Mouse (Mus musculus) C2C12 (cell line): ENCODE results near the gene Gm7073.

Experiments used
- CEBPB ChIP-seq: IDR thresholded peaks from one replicate; pipeline ENCODE4 v1.6.1; 2011; ENCODE audit warnings: low read depth, mild to moderate bottlenecking, control low read depth, moderate library complexity
- CTCF ChIP-seq: IDR thresholded peaks from one replicate; pipeline ENCODE4 v1.5.1; 2011; ENCODE audit not compliant: control insufficient read depth, insufficient read depth, insufficient read length
- MAX ChIP-seq: IDR thresholded peaks from one replicate; pipeline ENCODE4 v1.6.1; 2011; ENCODE audit warnings: mild to moderate bottlenecking, control low read depth
- MYOD1 ChIP-seq: IDR thresholded peaks from one replicate; pipeline ENCODE4 v1.6.1; 2011; ENCODE audit warnings: low read depth; ENCODE audit not compliant: control insufficient read depth, insufficient read length
- MYOG ChIP-seq: IDR thresholded peaks from one replicate; pipeline ENCODE4 v1.6.1; 2011; ENCODE audit not compliant: control insufficient read depth, insufficient read length; ENCODE audit errors: extremely low read depth
- USF1 ChIP-seq: IDR thresholded peaks from one replicate; pipeline ENCODE4 v1.6.1; 2011; ENCODE audit warnings: low read depth, mild to moderate bottlenecking, control low read depth, moderate library complexity

DNA sequence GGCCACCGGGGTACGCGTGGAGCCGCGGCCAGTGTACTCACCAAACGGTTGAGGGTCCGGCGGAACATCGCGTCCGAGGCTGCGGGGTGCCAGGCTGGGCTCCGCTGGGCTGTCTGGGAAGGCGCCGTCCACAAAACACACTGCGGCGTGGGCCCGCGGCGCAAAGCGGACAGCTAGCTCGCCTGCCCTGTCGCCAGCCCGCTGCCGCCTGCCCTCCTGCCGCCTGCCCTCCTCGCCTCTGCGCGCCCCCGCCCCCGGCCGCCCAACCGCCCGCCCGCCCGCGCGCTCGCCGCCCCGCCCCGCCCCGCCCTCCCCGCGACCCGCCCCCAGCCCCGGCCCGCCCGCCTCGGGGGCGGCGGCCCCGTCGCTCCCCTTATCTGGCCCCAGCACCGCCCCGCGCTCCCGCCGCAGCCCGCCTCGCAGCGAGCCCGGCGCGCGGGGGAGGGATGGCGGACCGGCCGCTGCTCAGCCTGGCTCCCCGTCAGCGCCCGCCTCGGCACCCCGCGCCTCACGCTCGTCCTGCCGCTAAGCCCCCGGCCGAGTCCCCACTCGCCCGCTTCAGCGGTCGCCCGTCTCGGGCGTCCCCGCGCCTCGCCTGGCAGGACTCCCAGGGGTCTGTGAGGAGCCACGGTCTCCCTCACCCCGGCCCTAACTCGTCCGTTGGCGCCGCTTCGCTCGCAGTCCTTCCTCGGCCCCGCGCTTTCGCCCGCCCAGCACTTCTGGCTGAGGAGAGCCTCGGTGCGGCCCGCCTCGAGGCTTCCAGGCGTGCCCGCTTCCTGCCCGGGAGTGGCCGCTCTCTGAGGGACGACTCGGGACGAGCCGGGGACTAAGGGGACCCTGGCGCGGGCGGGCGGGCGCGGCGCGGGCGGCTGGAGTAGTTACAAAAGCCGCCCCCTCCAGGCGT is 135.0 kb downstream of the Gm7073 start:
- TF ChIP-seq CTCF (no peak), USF1 (no peak), MAX (no peak), CEBPB (no peak), MYOG (no peak), MYOD1 (no peak)
